Mouse (Mus musculus): ENCODE measurements at regions not wholly inside any gene's neighbourhood (a gene's known extent, or its start where the extent isn't known, plus 50 kb on each side); places are given as distances from the start of the nearest gene placed in this dataset.
"Not testable (repeated sequence)": the region's sequence is repeated elsewhere in the genome, so short reads cannot be mapped to it uniquely, and the experiment has no call there.

DNA sequence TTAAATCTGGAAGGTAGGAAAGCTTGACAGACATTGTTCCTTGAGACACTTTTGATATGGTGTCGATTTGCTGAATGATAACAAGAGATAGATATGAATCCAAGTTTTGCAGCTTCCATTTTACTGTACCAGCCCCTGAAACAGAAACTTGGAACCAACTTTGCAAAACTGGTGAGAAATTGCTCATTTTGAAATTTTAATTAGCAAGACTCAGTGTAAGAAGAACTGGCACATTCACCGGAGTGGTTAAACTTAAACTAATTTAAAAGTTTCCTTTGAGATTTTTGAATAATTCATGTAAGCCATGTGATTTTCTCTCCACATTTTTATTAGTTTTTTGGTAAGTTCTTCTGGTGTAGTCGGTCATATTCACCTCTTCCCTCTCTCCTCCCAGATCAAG, 85.3 kb downstream of the Slitrk1 start:
- DNase-seq (ENCODE audit: low read depth, low spot score): no peak

DNA sequence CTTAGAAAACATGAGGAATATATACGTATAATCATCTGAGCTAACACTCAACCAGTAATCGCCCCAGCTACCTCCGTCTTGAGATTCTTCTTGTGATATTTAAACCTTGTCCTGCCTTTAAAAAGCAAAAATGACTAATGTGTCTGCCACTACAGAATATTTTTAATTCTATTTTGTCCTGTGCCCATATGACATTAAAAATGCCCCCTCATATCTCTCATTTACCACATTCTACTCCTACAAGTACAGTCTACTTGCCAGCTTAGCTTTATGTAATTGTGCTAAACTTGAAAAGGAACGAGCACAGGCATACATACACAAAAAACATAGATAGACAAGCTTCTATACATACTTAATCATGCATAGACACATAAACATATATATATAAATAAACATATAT, 92.4 kb downstream of the Slitrk1 start:
- no peak for DNase-seq (ENCODE audit: low read depth, low spot score)

DNA sequence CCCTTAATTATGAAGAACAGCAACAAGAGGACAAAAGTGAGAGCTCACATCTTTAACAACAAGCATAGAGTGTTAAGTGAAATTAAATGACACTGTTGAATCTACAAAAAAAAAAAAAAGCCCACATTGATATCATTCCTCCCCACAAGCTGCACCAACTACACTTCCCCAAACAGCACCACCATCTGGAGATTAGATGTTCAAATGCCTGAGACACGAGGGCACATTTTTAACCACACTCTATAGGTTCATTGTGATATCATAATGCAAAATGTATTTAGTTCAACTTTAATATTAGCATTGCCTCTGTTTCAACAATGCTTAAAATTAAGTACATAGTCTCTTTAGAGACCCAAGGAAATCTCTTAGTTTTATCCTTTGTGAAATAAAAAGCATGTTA, 94.6 kb downstream of the Slitrk1 start:
- DNase-seq (ENCODE audit: low read depth, low spot score): no peak

DNA sequence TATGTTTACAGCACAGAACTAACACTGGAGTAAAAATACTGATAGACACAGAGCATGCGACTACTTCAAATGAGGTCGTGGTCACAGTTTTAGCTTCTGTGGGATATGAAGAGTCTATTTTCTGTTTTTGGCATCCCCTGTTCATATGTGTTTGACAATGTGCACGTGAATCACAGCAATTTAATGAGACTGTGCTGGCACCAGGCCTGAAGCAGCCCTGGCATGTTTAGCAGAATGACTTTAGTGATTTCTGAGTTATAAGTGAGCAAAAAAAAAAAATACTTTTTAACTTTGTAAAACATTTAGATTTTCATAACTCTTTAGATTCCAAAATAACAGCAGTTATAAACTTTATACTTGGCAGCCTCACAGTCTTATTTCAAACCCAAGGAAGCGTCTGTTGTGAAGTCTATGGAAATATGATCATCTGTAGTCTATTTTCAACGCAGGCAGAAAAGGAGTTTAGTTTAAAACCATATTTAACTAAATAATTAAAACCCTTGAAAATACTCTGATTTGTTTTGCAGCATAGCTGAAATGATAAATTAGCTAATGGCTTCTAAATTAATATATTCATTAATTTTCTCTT, 108.5 kb downstream of the Slitrk1 start:
- DNase-seq (ENCODE audit: low read depth, low spot score): no peak

DNA sequence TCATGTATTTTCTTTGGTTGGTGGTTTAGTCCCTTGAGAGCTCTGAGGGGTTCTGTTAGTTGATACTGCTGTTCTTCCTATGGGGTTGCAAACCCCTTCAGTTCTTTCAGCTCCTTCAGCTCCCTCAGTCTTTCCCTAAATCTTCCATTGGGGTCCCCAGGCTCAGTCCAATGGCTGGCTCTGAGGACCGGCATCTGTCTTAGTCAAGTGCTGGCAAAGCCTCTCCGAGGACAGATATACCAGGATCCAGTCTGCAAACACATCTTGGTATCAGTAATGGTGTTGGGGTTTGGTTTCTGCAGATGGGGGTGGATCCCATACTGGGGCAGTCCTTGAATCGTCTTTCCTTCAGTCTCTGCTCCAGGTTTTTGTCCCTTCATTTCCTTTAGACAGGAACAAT, 115.1 kb downstream of the Slitrk1 start:
- DNase-seq (ENCODE audit: low read depth, low spot score): no peak

DNA sequence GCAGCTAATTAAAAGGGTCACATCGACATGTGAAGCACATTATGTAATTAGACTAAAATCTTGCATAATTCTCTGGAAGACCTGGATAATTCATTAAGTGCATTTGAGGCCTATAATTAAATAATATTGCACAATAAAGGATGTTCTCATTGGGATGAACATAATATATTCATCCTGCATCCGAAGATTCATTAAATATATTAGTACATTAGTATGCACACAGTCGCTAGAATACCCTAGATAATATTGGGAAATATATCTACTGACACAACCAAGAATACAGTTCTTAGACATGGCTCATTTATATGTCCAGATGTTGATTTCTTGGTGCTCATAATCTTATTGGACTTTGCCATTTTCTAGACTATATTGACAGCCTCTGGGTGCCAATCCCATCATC, 121.5 kb downstream of the Slitrk1 start:
- DNase-seq (ENCODE audit: low read depth, low spot score): no peak

DNA sequence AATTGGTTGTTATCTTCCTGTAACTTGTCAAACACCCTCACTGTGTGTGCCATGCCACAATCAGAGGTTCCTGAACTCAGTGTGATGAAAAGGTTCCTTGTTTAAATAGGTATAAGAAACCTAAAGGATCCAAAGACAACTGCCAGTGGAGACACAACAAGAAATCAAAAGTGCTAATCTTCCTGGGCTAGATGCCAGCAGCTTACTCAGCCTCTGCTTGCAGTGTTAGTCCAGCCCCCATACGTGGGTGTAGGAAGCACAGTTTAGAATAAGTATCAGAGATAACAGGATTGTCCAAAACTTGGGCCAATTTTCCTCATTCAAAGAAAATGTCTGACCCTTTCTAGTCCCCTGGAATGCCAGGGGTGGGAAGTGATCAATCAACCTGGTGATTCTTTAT, 122.7 kb downstream of the Slitrk1 start:
- no peak for DNase-seq (ENCODE audit: low read depth, low spot score)

DNA sequence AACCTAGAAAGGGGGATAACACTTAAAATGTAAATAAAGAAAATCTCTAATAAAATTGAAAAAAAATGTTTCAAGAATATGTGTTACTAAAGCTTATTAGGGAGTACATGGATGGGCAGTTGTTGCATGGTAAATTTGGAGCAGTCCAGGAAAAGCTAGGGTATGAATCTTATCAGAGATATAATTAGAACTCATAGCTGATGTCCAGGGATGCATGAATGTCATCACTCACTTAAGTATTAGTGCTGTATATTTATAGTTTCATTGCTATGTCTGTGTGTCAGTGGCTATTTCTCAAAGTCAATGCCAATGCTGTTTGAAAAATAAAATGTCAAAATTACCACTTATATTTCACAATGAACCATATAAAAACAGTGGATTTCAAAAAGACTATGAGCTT, 165.2 kb downstream of the Slitrk1 start:
- DNase-seq (ENCODE audit: low read depth, low spot score): no peak

DNA sequence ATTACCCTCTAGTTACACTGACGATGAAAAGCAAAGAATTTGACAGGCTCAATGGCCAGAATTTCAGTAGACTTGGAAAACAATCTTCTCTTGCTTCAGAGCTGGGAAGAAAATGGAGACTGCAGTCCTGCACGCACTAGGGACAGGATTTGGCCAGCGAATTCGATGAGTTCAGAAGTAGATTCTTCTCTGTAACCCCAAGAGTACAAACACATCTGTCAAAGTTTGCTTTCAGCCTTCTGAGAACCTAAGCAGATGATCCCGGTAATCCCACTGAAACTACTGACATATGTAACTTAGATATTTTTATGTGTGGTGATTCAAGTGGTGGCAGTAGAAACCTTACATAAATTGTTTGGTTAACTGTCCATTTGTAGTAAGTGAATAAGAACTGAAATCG, 202.1 kb downstream of the Slitrk1 start:
- DNase-seq (ENCODE audit: low read depth, low spot score): no peak

DNA sequence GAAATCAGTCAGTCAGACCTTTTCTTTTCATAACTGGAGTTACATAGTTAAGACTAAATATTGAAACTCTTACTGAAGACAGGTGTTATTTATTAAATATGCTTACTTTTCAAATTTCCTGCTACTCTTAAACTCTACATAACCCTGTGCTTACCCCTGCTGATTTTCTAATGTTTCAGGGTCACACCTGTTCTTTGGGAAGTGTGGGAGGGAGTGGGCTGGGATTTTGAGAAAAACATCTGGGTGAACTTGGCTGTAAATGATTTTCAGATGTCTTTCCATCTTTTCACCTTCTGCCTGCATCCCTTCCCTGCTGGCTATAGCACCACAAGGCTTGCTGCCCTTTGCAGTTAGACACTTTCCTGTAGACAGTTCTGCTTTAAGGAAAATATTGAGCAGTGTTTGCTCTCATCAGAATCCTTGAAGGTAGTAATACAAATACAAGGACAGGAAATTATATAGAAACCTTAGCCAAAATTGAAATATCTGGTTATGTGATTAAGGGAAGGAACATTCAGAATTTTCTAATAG, 204.8 kb downstream of the Slitrk1 start:
- DNase-seq (ENCODE audit: low read depth, low spot score): no peak

DNA sequence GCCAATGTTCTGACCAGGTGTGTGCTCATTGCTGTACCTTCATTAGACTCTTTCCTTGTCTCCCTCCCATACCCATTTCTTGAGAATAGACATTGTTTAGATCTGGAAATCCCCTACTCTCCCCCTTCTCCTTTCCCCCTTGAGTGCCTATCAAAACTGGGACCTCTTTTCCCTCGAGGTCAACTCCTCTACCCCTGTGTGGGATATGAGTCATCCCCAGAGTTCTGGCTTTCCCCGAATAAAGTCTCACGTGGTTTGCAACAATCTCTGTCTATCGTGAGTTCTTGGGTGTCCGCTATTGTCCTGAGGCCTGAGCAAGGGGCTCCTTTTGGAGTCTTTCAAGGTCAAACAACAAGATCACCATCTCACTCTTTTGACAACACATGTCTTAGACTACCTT, 209.3 kb downstream of the Slitrk1 start:
- not testable (repeated sequence) for DNase-seq (ENCODE audit: low read depth, low spot score)

DNA sequence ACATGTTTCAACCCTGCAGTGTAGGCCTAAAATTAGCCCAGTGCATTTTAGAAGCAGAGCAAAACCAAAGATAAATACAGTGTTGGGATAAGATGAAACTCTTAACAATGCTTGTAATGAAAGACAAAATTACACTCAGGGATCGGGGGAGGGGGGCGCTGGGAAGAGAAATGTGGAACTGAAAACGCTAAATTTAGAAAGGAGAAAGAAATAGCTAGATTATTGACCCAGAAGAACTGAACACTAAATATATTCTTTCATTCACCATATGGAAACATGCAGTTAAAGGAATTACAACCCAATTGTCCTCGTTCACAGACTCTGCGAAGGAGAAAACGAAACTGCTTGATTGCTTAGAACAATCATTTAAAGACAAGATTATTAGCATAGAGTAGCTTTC, 249.1 kb downstream of the Slitrk1 start:
- peak; percentile 17 for DNase-seq (ENCODE audit: low read depth, low spot score)

DNA sequence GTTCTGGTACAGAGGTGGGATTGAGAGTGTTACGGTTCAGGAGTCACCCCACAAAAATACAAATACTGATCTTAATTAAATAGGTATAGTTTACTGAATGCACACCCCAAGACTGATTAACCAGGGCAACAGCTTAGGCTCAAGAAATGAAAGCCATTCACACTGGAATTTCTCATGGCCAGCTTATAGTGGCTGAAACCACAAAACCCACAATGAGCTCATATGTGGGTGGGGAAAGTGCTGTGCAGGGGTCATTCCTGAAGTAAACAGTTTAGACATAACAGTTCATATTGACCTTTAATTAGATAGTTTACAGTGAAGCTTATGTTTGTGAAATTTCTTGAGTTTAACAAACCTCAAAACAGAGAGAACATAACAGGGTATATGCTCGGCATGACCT, 275.7 kb downstream of the Slitrk1 start:
- no peak for DNase-seq (ENCODE audit: low read depth, low spot score)

DNA sequence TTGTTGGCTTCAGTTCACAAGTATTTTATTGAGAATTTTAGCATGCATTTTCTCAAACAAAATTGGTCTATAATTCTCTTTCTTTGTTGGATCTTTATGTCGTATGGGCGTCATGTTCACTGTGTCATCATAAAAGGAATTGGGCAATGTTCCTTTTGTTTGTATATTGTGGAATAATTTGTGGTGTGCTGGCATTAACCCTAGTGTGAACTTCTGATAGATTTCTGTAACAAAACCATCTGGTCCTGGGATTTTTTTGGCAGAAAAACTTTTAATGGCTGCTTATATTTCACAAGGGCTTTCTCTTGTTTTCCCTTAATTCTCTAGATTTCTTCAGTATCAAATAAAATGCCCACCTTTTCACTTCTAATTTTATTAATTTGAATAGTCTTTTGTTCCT, 278.7 kb downstream of the Slitrk1 start:
- DNase-seq (ENCODE audit: low read depth, low spot score): no peak

DNA sequence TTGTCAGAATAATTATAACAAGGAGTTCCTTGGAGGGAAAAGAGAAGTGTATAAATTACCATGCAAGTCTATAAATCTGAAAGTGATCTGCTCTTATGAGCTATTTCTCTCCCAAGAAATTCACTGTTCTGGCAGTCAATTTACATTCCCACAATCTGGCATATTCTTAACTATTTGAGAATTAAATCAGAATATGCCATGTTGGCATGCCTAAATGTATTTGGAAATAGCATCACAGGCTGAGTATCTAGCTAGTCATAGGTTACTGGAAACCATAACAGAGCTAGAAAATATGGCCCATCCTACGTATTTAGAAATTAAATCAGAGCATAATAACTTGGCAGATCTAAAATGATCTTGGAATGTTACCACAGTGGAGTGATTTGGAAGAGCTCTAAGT, 303.9 kb downstream of the Slitrk1 start:
- DNase-seq (ENCODE audit: low read depth, low spot score): no peak
